Mouse (Mus musculus) neural tube, embryonic 13.5 days (tissue): ENCODE data around the gene Smim11. TPM values are rescaled to one million over a fixed set of nuclear protein-coding genes. Genes with fewer than 3 reads are reported as not detected.
A peak's percentile ranks its signal among the peaks of the same experiment; 100 is the strongest.

Experiments used
- ATAC-seq: fragments of 200-750 bp; cut with Nextera tagmentation; 2 replicates; pipeline ENCODE4 v1.8.0; 2017; ENCODE audit warnings: low read depth, mild to moderate bottlenecking, moderate TSS enrichment, moderate library complexity
- H3K27ac ChIP-seq: fragments of 300-500 bp; sonication (generic); replicated peaks from 2 replicates; pipeline ENCODE4 v1.5.1; 2015; ENCODE audit warnings: moderate library complexity, mild to moderate bottlenecking, inconsistent platforms
- H3K27me3 ChIP-seq: fragments of 300-500 bp; sonication (generic); 2 replicates; pipeline ENCODE4 v1.6.1; 2015; ENCODE audit warnings: mild to moderate bottlenecking, inconsistent platforms
- H3K36me3 ChIP-seq: fragments of 300-500 bp; sonication (generic); 2 replicates; pipeline ENCODE4 v1.6.1; 2015; ENCODE audit warnings: mild to moderate bottlenecking, inconsistent platforms
- H3K4me1 ChIP-seq: fragments of 300-500 bp; sonication (generic); replicated peaks from 2 replicates; pipeline ENCODE4 v1.6.1; 2015; ENCODE audit warnings: inconsistent platforms
- H3K4me2 ChIP-seq: fragments of 300-500 bp; sonication (generic); 2 replicates; pipeline ENCODE4 v1.6.1; 2015; ENCODE audit warnings: inconsistent platforms, mild to moderate bottlenecking, moderate library complexity
- H3K4me3 ChIP-seq: fragments of 300-500 bp; sonication (generic); 2 replicates; pipeline ENCODE4 v1.5.1; 2015; ENCODE audit warnings: mild to moderate bottlenecking, inconsistent platforms
- H3K9ac ChIP-seq: fragments of 300-500 bp; sonication (generic); 2 replicates; pipeline ENCODE4 v1.6.1; 2015; ENCODE audit warnings: moderate library complexity, mild to moderate bottlenecking, inconsistent platforms
- H3K9me3 ChIP-seq: fragments of 300-500 bp; sonication (generic); 2 replicates; pipeline ENCODE4 v1.6.1; 2016; ENCODE audit warnings: inconsistent platforms
- WGBS: fragments of 180-500 bp; shearing (Covaris S2); methylation state at CpG from one replicate; pipeline ENCODE4 v1.1.7; 2015; 5-methylcytosine and 5-hydroxymethylcytosine counted together
- polyA plus RNA-seq: library from polyadenylated mRNA; unstranded; fragments of >200 nt; fragmentation: Nextera tagmentation; extraction: Ambion mirVana; gene quantifications from 2 replicates; pipeline ENCODE4 v1.2.1, GENCODE M21; 2015

Smim11 gene
- 73.9 and 82.3 TPM in 2 replicates for polyA plus RNA-seq

DNA sequence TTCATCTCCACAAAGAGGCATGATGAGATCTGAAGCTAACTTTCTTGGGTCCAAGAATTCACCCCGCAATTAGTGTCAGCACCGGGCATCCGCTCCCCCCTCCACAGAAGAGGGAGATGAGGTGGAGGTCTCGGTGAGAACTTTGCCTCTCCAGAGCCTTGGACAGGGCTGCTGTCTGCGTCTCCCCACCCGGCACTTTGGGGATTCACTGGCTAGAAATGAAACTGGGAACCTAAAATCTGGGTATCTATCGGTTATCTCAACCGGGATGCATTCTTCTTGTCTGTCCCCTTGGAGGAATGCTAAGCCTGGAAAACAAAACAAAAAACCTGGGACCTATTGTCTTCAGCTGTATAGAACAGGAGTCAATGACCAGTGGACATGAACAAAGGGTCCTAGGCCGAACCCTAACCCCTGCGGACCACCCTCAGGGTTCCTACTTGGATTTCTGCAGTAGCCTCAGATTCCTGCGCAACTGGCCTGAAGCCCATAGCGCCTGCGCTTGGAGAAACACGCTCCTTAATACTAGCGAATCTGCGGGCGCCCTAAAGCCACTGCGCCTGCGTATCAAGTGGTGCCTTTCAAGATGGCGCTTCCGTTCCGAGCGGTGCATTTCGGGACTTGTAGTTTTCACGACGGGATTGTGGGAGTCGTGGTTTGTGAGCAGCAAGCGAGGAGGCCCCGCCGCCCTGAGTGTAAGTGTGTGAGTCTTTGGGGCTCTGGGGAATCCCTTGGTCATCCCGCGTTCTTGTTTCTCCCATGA, at the start of gene Smim11:
TSS of gene Smim11 (plus strand) at position 638 of the 763 bp plus-strand sequence.
- WGBS, result 12% methylated on average over 32 of the region's 32 CpGs

DNA sequence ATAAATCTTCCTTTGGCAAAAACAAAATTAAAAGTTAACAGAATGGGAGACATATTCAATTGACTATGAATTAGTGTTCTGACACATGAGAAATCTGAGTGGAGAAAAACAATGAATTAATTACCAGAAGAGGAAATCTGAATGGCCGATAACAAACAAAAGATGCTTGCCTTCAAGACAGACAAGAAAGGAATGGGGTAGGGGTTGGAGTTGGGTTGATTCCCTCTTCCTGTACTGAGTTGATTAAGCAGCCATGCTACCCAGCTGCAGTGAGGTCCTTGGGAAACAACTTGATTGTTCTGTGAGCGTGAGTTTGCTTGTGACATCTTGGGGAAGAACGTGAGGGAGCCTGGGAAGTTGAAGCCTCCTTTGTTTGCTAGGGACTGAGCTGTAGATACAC, 46.8 kb upstream of the Smim11 start:
- WGBS, result 79% methylated on average over 3 of the region's 3 CpGs
- H3K27ac ChIP-seq, result no peak overlapping the region
- no peak overlapping the region for H3K4me2 ChIP-seq
- H3K27me3 ChIP-seq, result no peaks in the 10 kb centered on the region
- no peaks in the 10 kb centered on the region for H3K9me3 ChIP-seq
- ATAC-seq, result no peak
- H3K4me1 ChIP-seq, result no peaks in the 10 kb centered on the region
- no peak overlapping the region for H3K4me3 ChIP-seq
- H3K36me3 ChIP-seq, result no peaks in the 10 kb centered on the region
- no peak overlapping the region for H3K9ac ChIP-seq

More for the DNA sequence above, at the start of gene Smim11:
- peak; percentile 95 for ATAC-seq
- Histone ChIP-seq H3K4me3 (peak within 1 kb of the TSS; percentile 71), H3K4me1 (peaks cover 23% of the 10 kb centered on the region), H3K9ac (peak within 1 kb of the TSS; percentile 84), H3K36me3 (peaks cover 5% of the 10 kb centered on the region; the same call in 1 of the 2 replicates), H3K27ac (peak within 1 kb of the TSS; percentile 74), H3K9me3 (no peaks in the 10 kb centered on the region), H3K27me3 (no peaks in the 10 kb centered on the region), H3K4me2 (peak within 1 kb of the TSS; percentile 72)

DNA sequence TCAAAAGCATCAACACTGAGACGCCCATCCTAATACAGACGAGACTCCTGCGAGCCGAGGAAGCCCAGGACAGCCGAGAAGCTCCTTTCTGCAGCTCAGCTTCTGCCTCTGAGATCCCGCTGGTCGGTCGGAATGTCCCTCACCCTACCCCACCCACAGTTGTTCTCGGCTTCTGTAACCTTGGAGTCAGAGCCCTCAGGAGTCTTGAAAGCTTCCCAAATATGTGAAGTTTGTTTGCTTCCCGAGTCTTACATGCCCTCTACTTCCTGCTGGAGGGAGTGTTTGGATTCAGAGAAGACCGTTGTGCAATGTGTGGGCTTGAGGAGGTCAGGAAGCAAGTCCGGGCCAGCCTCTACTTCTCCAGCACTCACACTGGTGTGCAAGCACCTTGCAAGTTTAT, 33.2 kb upstream of the Smim11 start:
- no peak for ATAC-seq
- Histone ChIP-seq H3K36me3 (no peaks in the 10 kb centered on the region), H3K27ac (no peak overlapping the region), H3K4me3 (no peak overlapping the region), H3K9me3 (no peaks in the 10 kb centered on the region), H3K4me2 (no peak overlapping the region), H3K4me1 (no peaks in the 10 kb centered on the region), H3K9ac (no peak overlapping the region), H3K27me3 (no peaks in the 10 kb centered on the region)
- WGBS, result 82% methylated on average over 12 of the region's 12 CpGs

DNA sequence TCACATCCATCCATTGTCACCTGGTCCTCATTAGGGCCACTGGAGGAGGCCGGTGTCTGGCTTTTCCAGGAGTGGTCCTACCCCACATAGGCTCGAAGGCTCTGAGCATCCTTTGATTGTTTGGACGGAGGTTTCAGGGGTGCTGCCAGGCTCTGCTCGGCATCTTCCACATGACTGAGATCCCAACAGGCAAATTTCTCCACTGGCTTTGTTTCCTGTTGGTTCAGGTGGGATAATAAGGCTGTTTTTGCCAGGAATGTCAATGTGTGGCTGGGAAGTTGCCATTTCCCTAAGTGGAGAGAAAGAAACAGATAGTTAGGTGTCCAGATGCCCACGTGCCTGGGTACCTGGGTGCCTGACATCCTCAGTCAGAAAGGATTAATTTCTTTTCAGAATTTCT, 26.6 kb upstream of the Smim11 start:
- no peak overlapping the region for H3K4me2 ChIP-seq
- WGBS, result 87% methylated on average over 5 of the region's 5 CpGs
- no peak overlapping the region for H3K9ac ChIP-seq
- H3K9me3 ChIP-seq, result no peaks in the 10 kb centered on the region
- H3K27ac ChIP-seq, result no peak overlapping the region
- H3K27me3 ChIP-seq, result no peaks in the 10 kb centered on the region
- no peak overlapping the region for H3K4me3 ChIP-seq
- H3K36me3 ChIP-seq, result no peaks in the 10 kb centered on the region
- no peaks in the 10 kb centered on the region for H3K4me1 ChIP-seq
- no peak for ATAC-seq

DNA sequence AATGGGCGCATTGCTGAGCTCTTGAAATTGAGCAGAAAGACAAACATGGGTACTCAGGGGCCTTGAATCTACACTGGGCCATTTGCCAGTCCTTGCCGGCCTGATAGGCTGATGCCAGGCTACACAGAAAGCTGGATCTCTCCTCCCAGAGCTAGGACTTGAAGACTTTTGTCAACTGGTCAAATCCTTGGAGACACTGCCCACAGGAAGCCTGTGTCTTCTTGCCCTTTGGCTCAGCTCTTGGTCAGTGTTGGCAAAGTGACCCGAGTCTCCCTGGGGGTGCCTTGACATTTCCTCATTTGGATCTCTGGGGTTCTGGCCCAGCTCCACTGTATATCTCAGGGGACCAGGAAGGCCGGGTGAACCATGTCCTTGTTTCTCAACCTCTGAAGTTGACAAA, 25.6 kb upstream of the Smim11 start:
- no peaks in the 10 kb centered on the region for H3K4me1 ChIP-seq
- WGBS, result 80% methylated on average over 4 of the region's 4 CpGs
- H3K27me3 ChIP-seq, result no peaks in the 10 kb centered on the region
- no peak for ATAC-seq
- H3K4me2 ChIP-seq, result no peak overlapping the region
- H3K27ac ChIP-seq, result no peak overlapping the region
- no peak overlapping the region for H3K9ac ChIP-seq
- no peak overlapping the region for H3K4me3 ChIP-seq
- no peaks in the 10 kb centered on the region for H3K36me3 ChIP-seq
- H3K9me3 ChIP-seq, result no peaks in the 10 kb centered on the region

DNA sequence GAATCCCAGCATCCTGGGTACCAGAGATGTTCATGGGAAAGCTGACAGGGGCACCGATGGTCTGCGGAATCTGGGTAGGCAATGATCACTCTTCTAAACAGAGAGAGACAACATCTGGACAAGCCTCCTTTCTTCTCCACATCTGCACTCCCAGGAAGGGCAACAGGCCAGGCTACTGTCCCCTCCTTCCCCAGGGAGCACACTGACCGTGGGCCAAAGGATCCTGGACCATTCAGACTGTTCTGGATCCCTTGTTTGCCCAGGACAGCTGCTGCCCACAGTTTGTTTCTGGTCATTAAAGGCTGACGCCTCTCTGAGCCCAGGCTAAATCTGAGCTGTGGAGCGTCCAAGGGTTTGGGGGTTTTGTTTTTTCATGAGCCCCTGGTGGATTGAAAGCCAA, 18.4 kb upstream of the Smim11 start:
- Histone ChIP-seq H3K4me1 (no peaks in the 10 kb centered on the region), H3K27ac (no peak overlapping the region), H3K27me3 (no peaks in the 10 kb centered on the region), H3K36me3 (no peaks in the 10 kb centered on the region), H3K4me2 (no peak overlapping the region), H3K9me3 (no peaks in the 10 kb centered on the region), H3K9ac (no peak overlapping the region), H3K4me3 (no peak overlapping the region)
- WGBS, result 63% methylated on average over 5 of the region's 5 CpGs
- no peak for ATAC-seq

DNA sequence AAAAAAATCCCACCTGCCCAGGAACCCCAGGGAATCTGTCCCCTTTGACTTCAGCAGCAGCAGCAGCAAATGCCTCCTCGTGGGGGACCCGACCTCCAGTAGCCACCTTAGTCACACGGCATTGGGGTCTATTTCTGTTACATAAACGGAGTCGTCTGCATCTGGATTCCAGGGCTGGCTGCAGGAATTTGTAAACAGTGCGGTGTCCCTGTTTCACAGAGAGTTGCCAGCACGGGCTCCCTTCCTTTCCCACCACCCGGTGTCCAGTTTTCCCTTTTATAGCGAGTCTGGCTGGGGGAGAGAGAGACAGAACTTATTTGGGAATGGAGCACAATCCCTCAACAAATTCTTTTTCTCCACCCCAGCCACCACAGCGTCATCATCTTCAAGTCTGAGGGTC, 16.0 kb upstream of the Smim11 start:
- H3K27ac ChIP-seq, result no peak overlapping the region
- 70% methylated on average over 10 of the region's 10 CpGs for WGBS
- no peaks in the 10 kb centered on the region for H3K9me3 ChIP-seq
- no peak overlapping the region for H3K4me2 ChIP-seq
- H3K4me1 ChIP-seq, result no peaks in the 10 kb centered on the region
- no peak overlapping the region for H3K9ac ChIP-seq
- no peak for ATAC-seq
- no peaks in the 10 kb centered on the region for H3K36me3 ChIP-seq
- H3K27me3 ChIP-seq, result no peaks in the 10 kb centered on the region
- H3K4me3 ChIP-seq, result no peak overlapping the region

DNA sequence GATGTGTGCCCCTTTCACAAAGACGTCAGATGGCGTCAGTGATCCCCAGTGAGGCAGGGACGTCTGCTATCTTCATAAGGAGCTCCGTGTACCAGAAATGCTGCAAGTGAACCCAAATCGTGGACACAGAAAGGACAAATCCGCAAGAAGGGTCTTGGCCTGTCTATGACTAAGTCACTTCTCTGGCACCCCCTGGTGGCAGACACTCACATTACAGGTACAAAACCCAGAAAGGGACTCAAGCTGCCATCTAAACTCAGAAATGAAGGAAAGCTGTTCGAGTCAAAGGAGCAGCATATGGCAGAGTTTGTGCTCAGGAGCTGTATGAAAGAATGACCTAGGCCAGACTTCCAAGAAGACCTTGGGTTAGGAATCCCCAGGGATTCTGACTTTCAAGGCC, 14.5 kb upstream of the Smim11 start:
- no peak overlapping the region for H3K4me3 ChIP-seq
- no peak; the same call in 1 of the 2 replicates for ATAC-seq
- H3K27me3 ChIP-seq, result no peaks in the 10 kb centered on the region
- WGBS, result 15% methylated on average over 7 of the region's 7 CpGs
- H3K9me3 ChIP-seq, result no peaks in the 10 kb centered on the region
- H3K9ac ChIP-seq, result no peak overlapping the region
- no peak overlapping the region for H3K4me2 ChIP-seq
- H3K4me1 ChIP-seq, result no peaks in the 10 kb centered on the region
- H3K27ac ChIP-seq, result no peak overlapping the region
- H3K36me3 ChIP-seq, result no peaks in the 10 kb centered on the region

DNA sequence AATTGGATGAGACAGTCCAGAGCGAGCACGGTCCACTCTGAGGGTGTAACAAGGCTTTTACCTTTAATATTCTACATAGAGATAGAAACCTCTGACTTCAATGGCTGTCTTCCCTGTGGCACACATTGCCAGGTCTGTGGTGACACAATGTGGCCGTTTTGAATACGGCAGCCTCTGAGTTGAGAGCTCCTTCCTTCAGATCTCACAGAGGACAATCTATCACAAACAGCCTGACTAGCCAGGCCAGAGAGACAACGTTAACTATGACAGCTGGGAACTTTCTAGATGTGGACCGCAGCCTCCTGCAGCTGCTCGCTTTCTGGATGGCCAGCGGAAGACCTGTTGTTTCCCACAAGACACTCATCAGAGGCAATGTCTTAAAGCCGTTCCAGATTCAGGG, 12.3 kb upstream of the Smim11 start:
- Histone ChIP-seq H3K9ac (no peak overlapping the region), H3K27me3 (no peaks in the 10 kb centered on the region), H3K4me1 (no peaks in the 10 kb centered on the region), H3K4me2 (no peak overlapping the region), H3K4me3 (no peak overlapping the region), H3K27ac (no peak overlapping the region), H3K9me3 (no peaks in the 10 kb centered on the region), H3K36me3 (no peaks in the 10 kb centered on the region)
- 85% methylated on average over 9 of the region's 9 CpGs for WGBS
- ATAC-seq, result peak; percentile 40; the same call in 1 of the 2 replicates

DNA sequence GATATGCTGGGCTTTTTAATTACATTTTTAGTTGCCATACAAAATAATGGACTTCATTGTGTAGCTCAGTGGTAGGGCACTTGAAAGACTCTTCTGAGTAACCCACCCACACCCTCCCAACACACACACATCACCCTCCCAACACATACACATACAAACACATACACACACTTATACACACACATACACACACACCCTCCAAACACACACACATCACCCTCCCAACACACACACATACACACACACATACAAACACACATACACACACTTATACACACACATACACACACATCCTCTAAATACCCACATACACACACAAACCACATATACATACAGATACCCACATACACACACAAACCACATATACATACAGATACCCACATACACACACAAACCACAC, 11.0 kb upstream of the Smim11 start:
- H3K9ac ChIP-seq, result no peak overlapping the region
- H3K27ac ChIP-seq, result no peak overlapping the region
- no peaks in the 10 kb centered on the region for H3K9me3 ChIP-seq
- no peak overlapping the region for H3K4me3 ChIP-seq
- ATAC-seq, result no peak
- H3K27me3 ChIP-seq, result no peaks in the 10 kb centered on the region
- no peaks in the 10 kb centered on the region for H3K36me3 ChIP-seq
- no peak overlapping the region for H3K4me2 ChIP-seq
- H3K4me1 ChIP-seq, result no peaks in the 10 kb centered on the region

DNA sequence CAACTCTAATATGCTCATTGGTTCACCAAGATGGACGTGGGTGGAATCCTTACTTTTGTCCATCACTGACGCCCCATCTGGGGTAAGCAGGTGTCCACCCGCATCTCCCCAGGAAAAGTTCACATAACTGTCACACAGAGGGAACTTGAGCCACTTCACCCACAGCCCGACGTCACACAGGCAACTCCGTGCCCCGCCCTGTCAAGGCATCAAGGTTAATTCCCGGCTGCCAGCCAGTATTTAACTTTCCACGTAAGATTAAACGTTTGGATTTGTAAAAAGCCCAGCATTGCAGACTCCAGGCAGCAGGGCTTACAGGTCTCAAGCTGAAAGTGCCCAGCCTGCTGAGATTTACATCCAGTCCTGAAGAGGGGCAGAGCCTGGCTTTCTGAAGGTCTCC, 9.0 kb upstream of the Smim11 start, which contains the start of gene Kcne2:
TSS of gene Kcne2 (plus strand) at position 289 of the 400 bp plus-strand sequence.
- Histone ChIP-seq H3K4me1 (no peaks in the 10 kb centered on the region), H3K36me3 (no peaks in the 10 kb centered on the region), H3K9ac (no peak within 1 kb of the TSS), H3K27ac (no peak within 1 kb of the TSS), H3K27me3 (no peaks in the 10 kb centered on the region), H3K4me2 (no peak within 1 kb of the TSS), H3K4me3 (no peak within 1 kb of the TSS), H3K9me3 (no peaks in the 10 kb centered on the region)
- WGBS, result 78% methylated on average over 10 of the region's 10 CpGs
- ATAC-seq, result no peak

DNA sequence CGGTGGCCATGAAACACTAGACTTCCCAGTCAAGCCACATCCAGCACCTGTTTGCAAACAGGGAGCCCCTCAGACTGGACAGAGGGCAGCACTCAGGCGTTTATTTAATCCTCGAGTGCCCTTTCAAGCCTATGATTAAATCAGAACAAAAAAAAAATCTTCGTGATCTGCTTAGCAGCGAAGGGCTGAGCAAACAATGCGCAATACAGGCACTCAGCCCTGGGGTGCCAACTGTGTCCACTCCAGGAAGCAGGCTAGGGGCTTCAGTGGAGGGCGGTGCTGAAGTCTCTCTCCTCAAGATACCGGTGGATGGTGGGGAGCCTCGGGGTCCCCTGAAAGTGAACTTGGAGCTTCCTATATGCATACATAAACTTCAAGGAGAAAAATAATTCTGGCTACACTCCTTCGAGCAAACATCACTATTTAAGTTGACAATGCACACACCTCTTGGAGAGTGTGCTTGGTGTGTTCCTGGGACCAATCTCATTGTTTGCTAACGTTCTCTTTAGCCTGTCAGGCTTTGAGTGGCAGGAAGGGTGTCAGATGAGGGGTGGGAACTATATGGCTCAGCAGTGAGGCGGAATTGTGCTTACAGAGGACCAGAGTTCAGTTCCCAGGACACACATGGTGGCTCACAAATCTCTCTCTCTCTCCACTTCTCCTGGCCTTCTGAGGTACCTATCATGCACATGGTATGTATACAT, 6.7 kb upstream of the Smim11 start:
- Histone ChIP-seq H3K27ac (no peak overlapping the region), H3K27me3 (no peaks in the 10 kb centered on the region), H3K4me3 (no peak overlapping the region), H3K36me3 (no peaks in the 10 kb centered on the region), H3K9ac (no peak overlapping the region), H3K4me1 (no peaks in the 10 kb centered on the region), H3K9me3 (no peaks in the 10 kb centered on the region), H3K4me2 (no peak overlapping the region)
- no peak for ATAC-seq
- WGBS, result 67% methylated on average over 12 of the region's 12 CpGs
